Mouse (Mus musculus): ENCODE data around the gene Pglyrp2.

DNA sequence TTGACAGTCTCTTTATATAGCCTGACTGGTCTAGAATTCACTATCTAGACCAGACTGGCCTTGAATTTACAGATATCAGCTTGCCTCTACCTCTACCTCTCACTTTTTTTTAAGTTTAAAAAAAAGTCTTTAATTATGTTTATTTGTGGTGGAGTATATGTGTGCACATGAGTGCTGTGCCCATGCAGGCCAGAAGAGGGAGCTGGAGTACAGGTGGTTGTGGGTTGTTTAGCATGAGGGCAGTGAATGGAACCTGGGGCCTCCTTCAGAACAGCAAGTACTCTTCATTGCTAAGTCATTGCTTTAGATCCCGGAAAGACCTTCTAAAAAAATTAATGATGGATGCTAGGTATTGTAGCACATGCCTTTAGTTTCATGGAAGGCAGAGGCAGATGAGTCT, 25.1 kb upstream of the Pglyrp2 start:
- TF ChIP-seq POLR2A (IDR thresholded peaks at IDR 0.05; ENCODE audit: control insufficient read depth, low read depth, low read length) (no peak), CTCF (IDR thresholded peaks at IDR 0.05; ENCODE audit: control insufficient read depth, insufficient read depth, insufficient replicate concordance, low read depth, low read length) (no peak)
